Mouse (Mus musculus) frontal cortex, postnatal 25 days (tissue): ENCODE data around the gene Jarid2.

ENCODE experiments used
- DNase-seq, 2 experiments: peaks; one replicate each; pipeline ENCODE4 v3.0.0; 2022; ENCODE audit warnings: low spot score in 2 of 2

Jarid2 gene

DNA sequence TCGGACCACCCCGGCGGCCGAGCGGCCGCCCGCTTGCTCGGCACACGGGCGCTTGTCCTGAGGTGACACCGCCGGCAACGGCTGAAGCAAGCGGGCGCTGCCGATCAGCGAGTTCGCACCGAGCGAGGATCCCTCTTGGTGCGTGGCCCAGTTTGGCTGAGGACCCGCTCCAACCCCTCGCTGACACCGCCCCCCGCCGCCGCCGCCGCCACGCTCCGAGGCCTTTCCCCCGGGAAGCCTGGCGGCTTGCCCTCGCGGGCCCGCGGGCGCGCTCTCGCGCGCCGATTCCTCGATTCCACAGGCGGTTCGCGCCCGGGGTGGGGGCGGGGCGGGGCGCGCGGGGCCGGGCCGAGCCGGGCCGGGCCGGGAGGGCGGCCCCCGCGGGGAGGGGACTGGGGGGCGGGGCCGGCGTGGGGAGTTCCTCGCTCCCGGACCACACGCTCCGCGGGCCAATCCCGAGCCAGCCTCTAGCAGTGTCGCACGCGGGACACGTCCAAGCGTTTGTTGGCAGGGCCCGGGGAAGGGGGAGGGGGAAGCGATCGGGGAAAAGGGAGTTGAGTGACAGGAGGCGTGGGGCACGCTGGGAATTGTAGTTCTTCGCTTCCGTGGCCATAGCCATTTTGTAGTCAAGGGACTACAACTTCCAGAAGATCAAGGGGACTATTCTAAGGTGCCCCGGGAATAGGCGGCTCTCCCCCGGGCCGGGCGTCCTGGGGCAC is 1.0 kb downstream of the Jarid2 start:
- DNase-seq, result peak; percentile 99

DNA sequence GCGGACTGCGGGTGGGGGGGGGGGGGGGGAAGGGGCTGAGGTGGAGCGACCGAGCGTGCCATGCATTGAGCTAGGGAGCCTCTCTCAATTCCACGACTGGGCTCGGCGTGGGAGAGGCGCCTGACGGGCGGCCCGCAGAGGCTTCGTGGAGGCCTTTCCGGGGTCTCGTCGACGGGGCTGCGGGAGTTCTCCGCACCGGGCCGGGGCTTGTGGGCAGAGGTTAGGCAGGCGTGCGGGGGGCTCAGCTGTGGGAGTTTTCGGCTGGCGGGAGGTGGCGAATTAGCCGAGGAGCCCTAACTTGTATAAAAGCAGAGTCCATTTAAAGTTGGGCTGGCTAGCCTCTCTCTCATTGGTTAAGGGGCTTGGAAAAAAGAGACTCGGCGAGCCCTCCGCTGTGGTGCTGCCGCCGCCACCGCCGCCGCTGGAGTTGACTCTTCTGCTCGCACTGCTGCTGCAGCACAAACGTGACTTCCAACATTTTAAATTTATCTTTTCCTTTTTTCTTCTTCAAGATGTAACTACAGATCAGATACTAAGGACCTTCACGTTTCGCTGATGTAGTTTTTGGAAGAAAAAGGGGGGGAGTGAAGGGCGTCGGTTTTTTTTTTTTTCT is 1.8 kb downstream of the Jarid2 start:
- peak; percentile 84 to 85 for DNase-seq

DNA sequence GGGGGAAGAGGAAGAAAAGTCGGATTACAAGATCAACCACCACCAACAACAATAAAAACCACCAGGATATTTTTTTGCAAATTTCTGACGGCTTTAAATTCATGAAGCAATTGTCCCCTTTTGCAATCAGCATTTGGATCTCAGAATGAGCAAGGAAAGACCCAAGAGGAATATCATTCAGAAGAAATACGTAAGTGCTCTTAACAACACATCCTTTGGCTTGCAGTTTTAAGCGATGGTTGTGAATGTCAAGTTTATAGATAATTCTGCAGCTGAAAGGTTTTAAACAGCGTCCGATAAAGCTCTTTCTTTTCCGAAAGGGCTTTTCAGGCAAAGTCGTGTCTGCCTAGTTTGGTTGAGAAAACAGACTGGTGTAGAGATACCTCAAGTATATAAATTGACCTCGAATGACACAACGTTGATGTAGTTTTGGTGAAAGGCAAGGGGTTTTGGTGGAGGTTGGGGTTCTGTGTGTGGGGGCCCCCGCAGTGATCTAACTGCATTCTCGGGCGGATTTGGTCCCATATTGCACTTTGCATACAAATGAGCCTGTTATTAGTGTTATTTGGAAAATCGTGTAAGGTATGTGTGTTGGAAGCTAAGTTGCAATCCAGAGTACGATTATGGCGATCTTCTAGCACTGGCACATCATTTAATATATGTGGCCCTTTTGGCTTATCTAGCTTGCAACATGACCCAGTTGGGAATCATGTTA is 2.6 kb downstream of the Jarid2 start:
- DNase-seq, result no peak

DNA sequence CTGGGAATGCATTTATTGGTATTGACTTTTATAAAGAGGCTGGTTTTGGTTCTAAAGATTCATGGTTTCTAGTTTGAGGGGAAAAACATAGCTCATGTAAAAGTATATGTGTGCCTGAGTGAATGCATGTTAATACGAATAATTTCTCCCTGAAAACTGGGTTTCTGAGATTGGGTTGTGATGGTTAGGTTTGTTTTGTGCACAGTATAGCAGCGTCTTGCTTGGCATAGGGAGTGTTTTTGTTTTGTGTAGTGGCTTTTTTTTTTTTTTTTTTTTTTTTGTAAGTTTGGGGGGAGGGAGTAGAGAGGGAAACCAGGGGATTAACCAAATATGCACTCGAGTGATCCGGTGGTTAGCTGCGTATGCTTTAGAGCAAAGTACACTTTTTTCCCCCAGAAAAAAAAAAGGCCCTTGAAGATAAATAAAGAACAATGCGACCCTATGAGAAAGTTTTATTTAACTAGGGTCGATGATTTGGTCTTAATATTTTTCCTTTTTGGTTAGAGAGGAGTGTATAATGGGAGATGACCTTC is 3.2 kb downstream of the Jarid2 start:
- no peak for DNase-seq

DNA sequence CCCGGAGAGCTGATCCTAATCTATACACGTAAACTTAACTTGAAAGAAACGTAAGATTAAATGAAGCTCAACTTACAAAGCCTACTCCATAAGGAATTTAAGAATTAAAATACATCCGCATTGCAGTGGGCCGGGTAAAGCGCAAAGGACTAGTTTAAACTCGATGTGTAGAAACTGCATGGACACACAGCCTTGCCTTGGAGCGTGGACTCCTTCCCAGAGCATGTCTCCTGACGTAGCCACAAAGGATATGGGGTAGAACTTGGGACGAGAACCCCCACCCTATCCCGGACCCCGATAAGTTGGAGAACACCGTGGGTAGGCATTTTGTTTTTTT is 3.7 kb downstream of the Jarid2 start:
- no peak for DNase-seq

DNA sequence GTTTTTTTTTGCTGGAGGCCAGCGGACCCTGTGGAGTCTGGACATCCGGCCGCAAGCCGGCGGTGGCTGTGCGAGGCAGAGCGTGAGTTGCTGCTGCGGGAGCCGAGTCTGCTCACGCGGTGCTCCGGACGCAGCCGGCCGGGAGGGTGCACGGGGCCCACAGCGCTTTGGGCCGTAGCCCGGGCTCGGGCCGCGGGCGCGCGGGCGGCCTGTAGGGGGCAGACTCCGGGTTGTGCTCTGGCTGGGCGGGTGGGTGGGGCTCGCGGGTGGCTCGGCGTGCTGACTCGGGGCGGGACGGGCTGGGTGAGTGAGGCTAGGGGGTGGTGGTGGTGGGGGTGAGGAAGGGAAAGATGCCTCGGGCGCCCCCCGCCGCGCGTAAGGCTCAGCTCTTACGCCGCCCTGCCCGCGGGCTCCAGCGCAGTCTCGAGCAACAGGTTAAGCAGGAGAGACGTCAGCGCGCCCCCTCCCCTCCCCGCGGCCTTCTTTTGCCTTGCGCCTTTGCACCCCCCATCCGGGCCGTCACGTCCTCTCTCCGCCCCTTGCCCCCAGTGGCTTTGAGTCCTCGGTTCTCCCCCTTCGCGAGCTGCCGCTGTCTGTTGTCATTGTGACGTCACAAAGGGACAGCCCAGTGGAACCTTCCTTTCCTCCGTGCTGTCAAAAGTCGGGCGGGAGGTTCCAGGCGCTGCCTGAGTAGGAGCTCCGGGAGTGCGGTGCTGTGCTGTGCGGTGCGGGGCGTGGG is 4.3 kb downstream of the Jarid2 start:
- peak; percentile 55 to 57 for DNase-seq

DNA sequence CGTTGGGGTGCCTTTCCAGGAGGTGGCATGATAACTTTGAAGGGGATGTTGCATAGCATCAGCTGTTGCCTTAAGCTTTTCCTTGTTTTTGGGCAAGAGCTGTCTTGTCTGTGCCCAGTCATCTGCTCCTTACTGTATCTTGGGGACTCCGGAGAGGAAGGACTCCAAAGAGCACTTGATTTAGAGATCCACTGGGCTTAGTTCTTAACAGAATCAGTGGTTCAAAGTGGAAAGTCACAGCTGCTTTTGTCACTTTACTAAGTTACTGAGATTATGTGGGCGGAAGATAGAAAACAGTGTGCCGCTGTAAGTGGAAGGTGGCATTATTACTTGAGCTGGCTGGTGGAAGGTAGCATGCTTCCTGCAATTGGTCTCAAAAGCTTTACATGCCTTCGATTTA is 5.2 kb downstream of the Jarid2 start:
- DNase-seq, result no peak

DNA sequence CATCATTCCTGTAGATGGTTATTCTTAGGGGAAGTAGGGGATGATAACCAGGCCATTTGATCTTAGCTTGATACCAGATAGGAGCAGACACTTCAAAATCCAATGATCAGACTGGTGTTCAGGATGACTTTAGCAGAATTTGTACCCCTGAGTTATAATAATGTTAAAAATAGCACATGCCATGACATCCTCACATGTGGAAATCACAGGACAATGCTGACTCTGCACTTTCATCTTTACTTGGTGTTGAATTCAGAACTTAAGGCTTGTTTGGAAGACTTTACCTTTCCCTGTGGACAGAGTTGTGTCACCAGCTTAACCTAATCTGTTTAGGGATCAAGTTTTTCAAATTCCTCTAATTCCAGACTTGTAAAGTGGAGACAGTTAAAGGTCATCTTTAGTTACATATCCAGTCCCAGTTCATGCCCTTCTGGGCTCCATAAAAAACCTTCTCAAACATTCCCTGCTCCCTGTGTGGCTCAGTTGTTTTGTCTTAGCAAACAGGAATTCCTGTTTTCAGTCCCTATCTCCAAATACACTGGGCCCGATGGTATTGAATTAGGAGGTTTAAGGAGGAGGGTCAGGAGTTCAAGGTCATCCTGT is 5.9 kb downstream of the Jarid2 start:
- no peak for DNase-seq

DNA sequence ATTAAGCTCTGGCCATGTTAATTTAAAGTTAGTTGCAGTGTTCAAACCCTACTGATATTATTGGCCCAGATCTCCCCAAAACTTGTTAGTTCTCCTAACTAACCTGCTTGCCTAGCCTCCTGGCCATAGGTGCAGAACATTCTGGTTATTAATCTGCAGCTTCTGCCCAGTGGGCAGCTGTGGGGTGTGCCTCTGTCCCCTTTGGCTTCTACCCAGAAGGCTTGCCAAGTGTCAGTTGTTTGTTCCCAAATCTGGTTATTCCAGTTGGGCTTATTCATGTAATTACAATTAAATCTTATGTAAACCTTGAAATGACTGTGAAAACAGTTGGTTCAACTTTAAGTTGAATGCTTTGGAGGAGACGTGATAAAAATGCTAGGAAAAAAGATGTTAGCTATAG is 8.0 kb downstream of the Jarid2 start:
- no peak for DNase-seq

DNA sequence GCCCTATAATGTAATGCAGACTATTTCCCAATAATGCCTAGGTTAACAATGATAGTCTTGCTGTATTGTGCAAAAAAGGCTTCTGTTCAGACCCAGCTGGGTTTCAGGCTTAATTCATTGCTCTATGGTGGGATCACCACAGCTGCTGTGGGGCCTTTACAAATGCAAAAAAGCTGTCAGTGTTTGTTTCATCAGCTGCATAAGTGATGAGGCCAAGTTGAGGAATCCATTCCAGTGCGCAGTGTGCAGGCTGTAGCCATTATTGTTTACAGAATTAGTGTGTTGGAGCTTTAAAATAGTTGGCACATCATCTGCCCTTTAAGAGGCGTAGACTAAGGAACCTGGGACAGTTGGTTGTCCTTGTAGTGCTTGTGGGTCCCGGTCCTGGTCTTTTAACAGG is 22.5 kb downstream of the Jarid2 start:
- no peak for DNase-seq

DNA sequence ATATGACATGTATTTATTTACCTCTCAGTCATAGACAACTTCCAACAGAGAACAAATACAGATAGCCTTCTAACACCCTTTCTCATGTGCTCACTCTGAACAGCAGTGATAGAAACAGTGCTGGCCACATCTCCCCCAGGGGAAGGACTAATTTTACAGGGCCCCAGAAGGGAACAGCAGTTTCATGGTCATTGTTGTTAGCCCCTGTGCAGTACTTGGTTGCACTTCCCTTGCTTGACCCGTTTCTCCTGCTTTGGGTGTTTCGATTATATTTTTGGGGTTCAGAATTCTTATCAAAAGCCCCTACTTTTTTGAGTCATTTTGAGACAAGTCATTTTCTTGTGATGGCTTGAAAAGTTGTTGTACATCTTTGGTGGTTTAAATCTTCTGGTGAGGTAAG is 23.9 kb downstream of the Jarid2 start:
- no peak for DNase-seq

DNA sequence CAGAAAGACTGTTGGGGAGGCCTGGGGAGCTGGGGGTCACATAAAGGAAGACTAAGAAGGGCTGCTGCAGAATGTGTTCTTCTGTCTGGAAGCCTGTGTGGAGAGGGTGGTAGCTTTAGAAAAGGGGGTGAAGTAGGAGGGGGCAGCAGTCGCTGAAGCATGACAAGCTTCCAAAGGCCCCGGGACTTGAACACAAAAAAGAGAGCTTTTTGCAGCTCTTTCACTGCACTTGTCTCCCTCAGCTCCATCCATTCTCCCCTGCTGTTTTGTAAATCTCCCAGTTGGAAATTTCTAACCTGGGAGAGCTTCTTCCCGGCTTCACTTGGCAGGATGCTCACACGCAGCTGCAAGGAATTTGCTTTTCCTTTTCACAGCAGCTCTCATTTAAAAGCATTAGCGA is 26.2 kb downstream of the Jarid2 start:
- no peak for DNase-seq

DNA sequence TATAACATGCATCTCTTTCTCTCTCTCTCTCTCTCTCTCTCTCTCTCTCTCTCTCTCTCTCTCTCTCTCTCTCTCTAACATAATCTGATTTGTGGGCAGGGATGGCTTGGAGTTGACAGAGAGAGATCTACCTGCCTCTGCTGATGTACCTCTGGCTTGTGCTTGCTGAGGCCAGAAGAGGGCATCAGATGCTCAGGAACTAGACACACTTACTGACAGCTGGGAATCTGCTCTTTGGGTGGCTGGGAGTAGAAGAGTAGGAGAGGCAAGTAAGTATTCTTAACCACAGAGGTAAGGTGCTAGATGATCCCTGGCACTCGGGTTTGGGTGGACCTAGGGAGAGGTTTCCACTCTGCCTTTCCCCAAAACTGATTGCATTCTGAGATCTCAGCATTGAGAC is 29.5 kb downstream of the Jarid2 start:
- no peak for DNase-seq

DNA sequence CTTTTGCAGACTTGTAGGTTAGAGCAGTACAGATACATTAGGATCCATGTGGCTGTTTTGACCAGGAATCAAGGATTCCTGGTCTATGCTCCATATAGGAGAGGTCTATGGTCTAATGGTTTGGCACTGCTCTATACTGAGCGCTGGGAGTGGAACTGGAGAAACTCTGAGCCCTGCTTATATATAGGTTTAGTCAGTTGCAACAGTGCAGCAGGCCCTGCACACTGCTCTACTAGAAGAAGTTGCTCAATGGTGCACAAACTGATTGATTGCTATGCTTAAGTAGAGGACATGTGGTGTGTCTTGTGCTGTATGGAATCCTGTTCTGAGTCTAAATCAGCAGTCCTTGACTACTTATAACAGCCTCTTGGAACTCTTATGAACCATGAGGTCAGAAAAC is 31.5 kb downstream of the Jarid2 start:
- DNase-seq, result no peak

DNA sequence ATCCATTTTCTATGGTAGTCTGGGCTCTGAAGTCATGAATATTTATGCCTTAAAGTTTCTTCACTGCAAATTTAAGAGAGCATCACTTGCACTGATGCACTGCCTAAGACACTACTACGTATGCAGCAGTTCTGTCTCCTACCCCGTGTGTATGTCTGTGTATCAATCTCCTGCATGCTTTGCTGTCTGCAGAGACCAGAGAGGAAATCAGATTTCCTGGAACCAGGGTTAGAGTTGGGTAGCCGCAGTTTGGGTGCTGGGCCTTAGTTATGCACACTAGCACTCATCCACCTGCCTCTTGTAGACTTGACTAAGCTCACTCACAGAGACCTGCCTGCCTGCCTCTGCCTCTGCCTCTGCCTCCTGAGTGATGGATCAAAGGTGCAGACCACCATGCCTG is 33.8 kb downstream of the Jarid2 start:
- DNase-seq, result no peak

DNA sequence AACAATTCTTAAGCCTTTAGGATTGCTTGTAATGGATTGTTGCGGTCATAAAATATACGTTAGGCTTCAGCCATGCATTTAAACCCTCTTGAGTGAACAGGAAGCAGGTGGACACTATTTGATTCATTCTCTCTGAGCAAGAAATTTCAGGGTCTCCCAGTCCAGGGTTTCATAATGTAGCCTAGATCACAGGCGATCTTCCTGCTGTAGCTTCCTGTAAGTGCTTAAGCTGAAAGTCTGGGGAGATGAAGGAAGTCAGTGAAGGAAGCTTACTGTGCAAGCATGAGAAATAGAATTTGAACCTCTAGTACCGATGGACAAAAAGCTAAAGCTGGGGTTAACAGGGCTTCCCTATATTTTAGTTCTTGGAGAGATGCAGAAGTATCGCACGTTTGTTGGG is 38.5 kb downstream of the Jarid2 start:
- no peak for DNase-seq

DNA sequence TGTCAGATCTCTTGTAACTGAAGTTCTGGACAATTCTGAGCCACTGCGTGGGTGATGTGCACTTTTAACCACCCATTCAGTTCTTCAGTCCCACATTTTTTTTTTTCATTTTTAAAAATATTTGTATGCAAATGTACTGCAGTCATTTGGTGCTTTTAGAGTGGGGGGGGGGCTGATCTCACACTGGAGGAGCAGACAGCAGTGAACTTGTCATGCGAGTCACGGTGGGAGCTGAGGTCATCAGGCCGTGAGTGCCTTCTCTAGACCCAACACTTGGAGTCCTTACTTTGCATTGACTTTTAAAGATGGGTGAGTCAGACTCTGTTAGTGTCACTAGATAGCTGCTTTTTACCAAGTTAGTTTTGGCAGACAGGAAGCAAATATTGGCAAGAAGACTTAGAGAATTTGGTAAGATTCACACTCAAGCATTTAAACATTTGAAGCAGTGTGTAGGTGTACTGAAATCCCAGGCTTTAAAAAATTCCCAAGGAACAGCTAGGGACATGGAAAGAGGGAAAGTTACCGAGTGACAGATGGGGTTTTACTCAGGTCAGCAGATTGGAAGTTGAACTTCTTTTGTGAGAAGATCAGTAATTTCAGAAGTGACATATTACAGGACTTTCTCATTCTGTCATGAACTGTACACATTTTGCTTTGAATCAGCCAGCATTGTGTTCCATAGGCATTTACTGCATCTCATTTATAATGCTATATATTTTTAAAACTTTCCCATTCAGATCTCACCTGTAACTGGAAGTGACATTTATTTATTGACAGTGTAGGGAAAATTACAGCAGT is 41.7 kb downstream of the Jarid2 start:
- no peak for DNase-seq

DNA sequence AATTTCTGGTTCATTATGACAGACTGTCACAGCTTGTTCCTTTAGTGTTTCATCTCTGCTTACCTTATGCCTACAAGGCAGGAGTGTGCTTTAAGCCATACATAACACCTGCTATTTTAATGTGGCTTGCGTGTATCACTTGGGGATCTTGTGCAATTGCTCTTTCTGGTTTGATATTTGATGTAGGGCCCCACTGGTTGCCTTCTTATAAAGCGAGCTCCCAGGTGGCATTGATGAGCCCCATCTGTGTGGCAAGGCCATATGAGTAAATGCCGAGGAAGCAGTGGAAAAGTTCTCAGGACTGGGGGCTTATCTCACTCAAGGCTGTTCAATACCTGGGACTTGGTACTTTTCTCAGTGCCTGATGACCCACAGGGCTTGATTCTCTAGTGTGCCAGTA is 43.5 kb downstream of the Jarid2 start:
- DNase-seq, result no peak

DNA sequence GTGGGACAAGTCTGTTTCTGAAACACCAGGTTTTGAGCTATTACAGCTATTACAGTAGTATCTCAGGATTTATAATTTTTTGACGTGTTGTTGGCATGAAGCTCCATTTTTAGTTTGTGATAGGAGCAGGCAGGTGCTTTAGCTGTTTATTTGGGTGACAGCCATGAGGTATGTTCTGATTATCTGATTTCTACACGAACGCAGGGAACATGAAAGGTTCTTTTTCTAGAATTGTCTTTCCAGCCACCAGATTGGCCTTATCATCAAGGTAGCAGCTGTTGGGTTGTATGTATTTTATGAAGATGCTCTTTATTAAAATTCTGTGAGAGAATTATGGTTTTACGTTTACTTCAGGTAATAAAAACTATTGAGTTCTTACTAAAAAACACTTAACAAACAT is 45.1 kb downstream of the Jarid2 start:
- no peak for DNase-seq

DNA sequence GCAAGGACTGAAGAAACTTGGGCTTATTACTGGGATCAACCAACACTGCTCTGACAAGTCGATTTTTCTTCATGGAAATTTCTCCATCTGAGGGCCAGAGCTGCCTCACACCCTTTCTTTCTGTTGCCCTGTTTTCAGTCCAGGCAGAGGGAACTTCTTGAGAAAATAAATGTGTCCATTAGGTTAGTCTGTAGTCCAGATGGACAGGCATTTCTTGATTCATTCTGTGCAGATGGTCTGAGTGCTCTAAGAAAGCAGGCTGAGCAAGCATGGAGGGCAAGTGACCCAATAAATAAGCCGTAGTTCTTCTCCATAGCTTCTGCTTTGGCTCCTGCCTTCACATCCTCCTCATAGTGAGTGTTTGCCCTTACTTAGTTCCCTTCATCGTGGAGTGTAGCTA is 46.1 kb downstream of the Jarid2 start:
- DNase-seq, result no peak

DNA sequence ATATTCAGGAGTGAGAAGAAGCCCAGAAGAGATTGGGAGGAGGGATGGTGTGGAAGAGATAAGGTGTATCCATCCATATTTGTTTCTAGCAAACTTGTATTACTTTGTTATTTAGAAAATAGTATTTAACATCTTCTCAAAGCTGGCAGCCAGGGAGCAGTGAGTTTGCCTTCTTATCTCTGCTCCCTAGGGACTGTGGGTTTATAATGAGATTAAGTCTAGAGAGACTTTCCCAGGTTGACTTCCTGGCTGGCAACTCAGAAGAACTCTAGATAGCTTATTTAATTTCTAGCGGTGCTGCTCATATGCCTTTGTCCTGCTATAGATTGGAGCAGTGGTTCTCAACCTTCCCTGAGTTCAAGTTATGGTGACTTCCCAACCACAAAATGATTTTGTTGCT is 51.2 kb downstream of the Jarid2 start:
- no peak for DNase-seq
